Comparison of ENCODE assay signal across 25 mouse cellular contexts in the genomic region with DNA sequence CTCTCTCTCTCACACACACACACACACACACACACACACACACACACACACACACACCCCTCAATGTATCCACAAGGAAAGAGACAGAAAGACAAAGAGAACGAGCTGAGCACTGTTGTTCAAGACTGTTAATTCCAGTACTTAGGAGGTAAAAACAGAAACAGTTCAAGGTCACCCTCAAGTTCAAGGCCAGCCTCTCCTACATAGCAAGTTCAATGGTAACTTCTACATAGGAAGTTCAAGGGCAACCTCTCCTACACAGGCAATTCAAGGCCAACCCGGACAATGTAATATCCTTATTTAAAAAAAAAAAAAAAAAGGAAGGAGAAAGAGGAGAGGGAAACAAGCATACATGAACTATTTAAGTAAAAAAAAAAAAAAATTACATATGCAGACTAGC. TPM values are rescaled to one million over a fixed set of nuclear protein-coding genes. Genes with fewer than 3 reads are reported as not detected.
DNase-seq lines count a peak whose midpoint lies in the region; ATAC-seq lines count a peak whose summit lies in the region.
"Had no signal": no experiment of that assay in that cellular context is flagged by ENCODE, and none has a peak within 500 bp of the region (broad histone marks: within the 10 kb centered on the region; RNA-seq: fewer than 3 reads in every experiment).

No protein-coding gene starts in this region.

- intact Hi-C loops in heart, postnatal 25 days (cut with DNase I): no loop called here
- intact Hi-C loops in heart, postnatal 10 days (cut with DNase I): no loop called here

- WGBS in heart, embryonic 10.5 days: 84% methylated on average over 2 of the region's 2 CpGs
- WGBS in heart, embryonic 13.5 days: 66% methylated on average over 2 of the region's 2 CpGs
- 63% methylated on average over 2 of the region's 2 CpGs for WGBS in heart, embryonic 16.5 days

- peaks cover 24% of the 10 kb centered on the region for H3K4me1 ChIP-seq in heart, embryonic 10.5 days
- peaks cover 27% of the 10 kb centered on the region for H3K4me1 ChIP-seq in heart, embryonic 13.5 days
- peaks cover 16% of the 10 kb centered on the region for H3K4me1 ChIP-seq in heart, embryonic 16.5 days (ENCODE audit: control insufficient read depth, insufficient read depth, low read length)
- H3K4me1 ChIP-seq: forebrain, embryonic 15.5 days had no signal

- peak overlapping the region; percentile 22; the same call in 1 of the 2 replicates for H3K27ac ChIP-seq in heart, embryonic 10.5 days
- peak overlapping the region; percentile 70 for H3K27ac ChIP-seq in heart, embryonic 13.5 days (replicated peaks)
- peak overlapping the region; percentile 42 for H3K27ac ChIP-seq in heart, embryonic 16.5 days (ENCODE audit: low read length)
- H3K27ac ChIP-seq: forebrain, embryonic 12.5 days; forebrain, embryonic 15.5 days; hindbrain, embryonic 12.5 days; hindbrain, embryonic 15.5 days had no signal

- no peaks in the 10 kb centered on the region for H3K9me3 ChIP-seq in heart, embryonic 10.5 days
- H3K9me3 ChIP-seq in heart, embryonic 13.5 days: no peaks in the 10 kb centered on the region; the same call in 1 of the 2 replicates
- no peaks in the 10 kb centered on the region for H3K9me3 ChIP-seq in heart, embryonic 16.5 days (replicated peaks; ENCODE audit: control insufficient read depth, low read length)
- H3K9me3 ChIP-seq: embryonic facial prominence, embryonic 10.5 days; embryonic facial prominence, embryonic 13.5 days; forebrain, embryonic 12.5 days; forebrain, embryonic 15.5 days; hindbrain, embryonic 12.5 days; hindbrain, embryonic 15.5 days had no signal

- H3K36me3 ChIP-seq in heart, embryonic 10.5 days: peaks cover 3% of the 10 kb centered on the region; the same call in 1 of the 2 replicates
- H3K36me3 ChIP-seq in heart, embryonic 13.5 days: no peaks in the 10 kb centered on the region
- H3K36me3 ChIP-seq in heart, embryonic 16.5 days (ENCODE audit: control insufficient read depth, insufficient read depth): no peaks in the 10 kb centered on the region
- H3K36me3 ChIP-seq: embryonic facial prominence, embryonic 10.5 days; embryonic facial prominence, embryonic 13.5 days; forebrain, embryonic 12.5 days; forebrain, embryonic 15.5 days; hindbrain, embryonic 12.5 days; hindbrain, embryonic 15.5 days had no signal

- ATAC-seq in heart, embryonic 13.5 days (ENCODE audit: extremely low read depth, insufficient number of reproducible peaks, low FRiP score, low TSS enrichment): no peak
- no peak for ATAC-seq in heart, embryonic 16.5 days (replicated peaks; ENCODE audit: extremely low read depth, insufficient read depth, low FRiP score)
- ATAC-seq: forebrain, embryonic 15.5 days; intestine, postnatal 0 days had no signal

- H3K4me3 ChIP-seq in heart, embryonic 10.5 days: no peak overlapping the region
- H3K4me3 ChIP-seq in heart, embryonic 13.5 days: no peak overlapping the region
- no peak overlapping the region for H3K4me3 ChIP-seq in heart, embryonic 16.5 days (ENCODE audit: low read length)
- H3K4me3 ChIP-seq: embryonic facial prominence, embryonic 10.5 days; embryonic facial prominence, embryonic 13.5 days; erythroblast, embryonic 14.5 days; forebrain, embryonic 12.5 days; forebrain, embryonic 15.5 days; hindbrain, embryonic 12.5 days; hindbrain, embryonic 15.5 days had no signal

- no peak for DNase-seq in heart, embryonic 10.5 days (ENCODE audit: low spot score)
- DNase-seq in heart, adult 9 months (ENCODE audit: low spot score in 2 of 2): no peak
- no peak for DNase-seq in heart, postnatal 25 days (ENCODE audit: low spot score)
- no peak for DNase-seq in heart, postnatal 10 days
- peak; percentile 62 for DNase-seq in ZHBTc4 (ENCODE audit: low read depth, low spot score)
- DNase-seq in thymus, postnatal 4 days: no peak
- DNase-seq: adrenal gland, adult 2 months; adrenal gland, postnatal 14 days; cerebellum, adult 11 months; cerebellum, adult 2 months; cerebellum, adult 9-11 months; cerebellum, postnatal 25 days; embryo, embryonic 11 days; gastrocnemius, postnatal 25 days; kidney, adult 2 months had no signal

- no peak overlapping the region for H3K4me2 ChIP-seq in heart, embryonic 13.5 days
- H3K4me2 ChIP-seq in heart, embryonic 16.5 days (ENCODE audit: low read depth, low read length): no peak overlapping the region
- H3K4me2 ChIP-seq: embryonic facial prominence, embryonic 13.5 days; forebrain, embryonic 12.5 days; forebrain, embryonic 15.5 days; hindbrain, embryonic 12.5 days; hindbrain, embryonic 15.5 days had no signal

- H3K27me3 ChIP-seq in heart, embryonic 10.5 days (ENCODE audit: insufficient read depth, poor library complexity, severe bottlenecking): no peaks in the 10 kb centered on the region
- H3K27me3 ChIP-seq in heart, embryonic 13.5 days (replicated peaks): no peaks in the 10 kb centered on the region
- H3K27me3 ChIP-seq in heart, embryonic 16.5 days (ENCODE audit: control insufficient read depth, insufficient read depth, low read length): no peaks in the 10 kb centered on the region
- H3K27me3 ChIP-seq: embryonic facial prominence, embryonic 13.5 days; forebrain, embryonic 12.5 days; forebrain, embryonic 15.5 days; hindbrain, embryonic 12.5 days; hindbrain, embryonic 15.5 days had no signal

- H3K9ac ChIP-seq in heart, embryonic 13.5 days: no peak overlapping the region
- no peak overlapping the region for H3K9ac ChIP-seq in heart, embryonic 16.5 days (ENCODE audit: low read length)
- H3K9ac ChIP-seq: embryonic facial prominence, embryonic 13.5 days; forebrain, embryonic 12.5 days; forebrain, embryonic 15.5 days; hindbrain, embryonic 12.5 days; hindbrain, embryonic 15.5 days had no signal

RNA-seq across cellular contexts. Expression of a gene that starts 30.6 kb away (rescaled TPM):
- polyA plus RNA-seq in heart, embryonic 10.5 days (2016; fragmentation: Nextera tagmentation; extraction: Ambion mirVana): 11.4 and 16.1 TPM in 2 replicates
- 9.6 and 9.7 TPM in 2 replicates for polyA plus RNA-seq in heart, embryonic 13.5 days (2015; fragmentation: Nextera tagmentation; extraction: Ambion mirVana)
- 1 to 10 TPM; 5.6 to 6.0 TPM for total RNA-seq in heart, postnatal 25 days (2021)
- polyA plus RNA-seq in heart, embryonic 16.5 days (2015; fragmentation: Nextera tagmentation; extraction: Ambion mirVana): 11.1 and 13.3 TPM in 2 replicates
- 1 to 10 TPM; 5.8 to 6.7 TPM for total RNA-seq in heart, postnatal 10 days (2021)

RNA-seq across cellular contexts. Expression of a gene that starts 58.8 kb away (rescaled TPM):
- polyA plus RNA-seq in heart, embryonic 10.5 days (2016; fragmentation: Nextera tagmentation; extraction: Ambion mirVana): 22.4 and 24.7 TPM in 2 replicates
- polyA plus RNA-seq in heart, embryonic 13.5 days (2015; fragmentation: Nextera tagmentation; extraction: Ambion mirVana): 20.2 and 24.8 TPM in 2 replicates
- total RNA-seq in heart, postnatal 25 days (2021): 10 to 100 TPM; 47.2 to 47.9 TPM
- polyA plus RNA-seq in heart, embryonic 16.5 days (2015; fragmentation: Nextera tagmentation; extraction: Ambion mirVana): 25.1 and 27.9 TPM in 2 replicates
- total RNA-seq in heart, postnatal 10 days (2021): 10 to 100 TPM; 32.5 to 37.9 TPM

RNA-seq across cellular contexts. Expression of a gene that starts 58.9 kb away (rescaled TPM):
- 15.9 and 18.9 TPM in 2 replicates for polyA plus RNA-seq in heart, embryonic 10.5 days (2016; fragmentation: Nextera tagmentation; extraction: Ambion mirVana)
- 16.0 and 16.6 TPM in 2 replicates for polyA plus RNA-seq in heart, embryonic 13.5 days (2015; fragmentation: Nextera tagmentation; extraction: Ambion mirVana)
- 10 to 100 TPM; 42.8 to 47.2 TPM for total RNA-seq in heart, postnatal 25 days (2021)
- 20.9 and 21.3 TPM in 2 replicates for polyA plus RNA-seq in heart, embryonic 16.5 days (2015; fragmentation: Nextera tagmentation; extraction: Ambion mirVana)
- total RNA-seq in heart, postnatal 10 days (2021): 10 to 100 TPM; 38.6 to 44.9 TPM
